Mouse (Mus musculus) midbrain, embryonic 16.5 days (tissue): Measurements from ENCODE around the gene Olig1. TPM values are rescaled to one million over a fixed set of nuclear protein-coding genes. Genes with fewer than 3 reads are reported as not detected.

Source experiments
- ATAC-seq: fragments of 200-750 bp; cut with Nextera tagmentation; 2 replicates; pipeline ENCODE4 v1.8.0; 2017; ENCODE audit warnings: moderate TSS enrichment
- H3K27ac ChIP-seq: fragments of 300-500 bp; sonication (generic); 2 replicates; pipeline ENCODE4 v1.5.1; 2014; ENCODE audit warnings: mild to moderate bottlenecking, low read length, mixed read lengths
- H3K27me3 ChIP-seq: fragments of 300-500 bp; sonication (generic); 2 replicates; pipeline ENCODE4 v1.6.1; 2014; ENCODE audit warnings: low read depth, low read length, mixed read lengths; ENCODE audit not compliant: control insufficient read depth, insufficient read depth
- H3K36me3 ChIP-seq: fragments of 300-500 bp; sonication (generic); 2 replicates; pipeline ENCODE4 v1.6.1; 2014; ENCODE audit warnings: mild to moderate bottlenecking, low read length, moderate library complexity, mixed read lengths; ENCODE audit not compliant: control insufficient read depth, insufficient read depth
- H3K4me1 ChIP-seq: fragments of 300-500 bp; sonication (generic); 2 replicates; pipeline ENCODE4 v1.6.1; 2014; ENCODE audit warnings: mild to moderate bottlenecking, low read length, mixed read lengths; ENCODE audit not compliant: control insufficient read depth, insufficient read depth
- H3K4me2 ChIP-seq: fragments of 300-500 bp; sonication (generic); 2 replicates; pipeline ENCODE4 v1.6.1; 2014; ENCODE audit warnings: mild to moderate bottlenecking, low read length, mixed read lengths
- H3K4me3 ChIP-seq: fragments of 300-500 bp; sonication (generic); 2 replicates; pipeline ENCODE4 v1.5.1; 2014; ENCODE audit warnings: low read depth, mild to moderate bottlenecking, low read length, moderate library complexity, mixed read lengths
- H3K9ac ChIP-seq: fragments of 300-500 bp; sonication (generic); 2 replicates; pipeline ENCODE4 v1.6.1; 2014; ENCODE audit warnings: low read depth, low read length, mixed read lengths
- H3K9me3 ChIP-seq: fragments of 300-500 bp; sonication (generic); replicated peaks from 2 replicates; pipeline ENCODE4 v1.6.1; 2014; ENCODE audit warnings: mild to moderate bottlenecking, low read length, mixed read lengths; ENCODE audit not compliant: control insufficient read depth, poor library complexity, severe bottlenecking
- WGBS: fragments of 180-500 bp; shearing (Covaris S2); extraction: QIAGEN DNeasy Blood & Tissue Kit; methylation state at CpG from one replicate; pipeline ENCODE4 v1.1.7; 2014; 5-methylcytosine and 5-hydroxymethylcytosine counted together
- polyA plus RNA-seq: library from polyadenylated mRNA; unstranded; fragments of >200 nt; fragmentation: Nextera tagmentation; extraction: Ambion mirVana; gene quantifications from 2 replicates; pipeline ENCODE4 v1.2.1, GENCODE M21; 2015

Gene Olig1
- polyA plus RNA-seq, 1 experiment from 2014 or later = 131 TPM

- WGBS = 49% methylated on average over 4 of the region's 4 CpGs
- no peak for ATAC-seq
- Histone ChIP-seq H3K9me3 (no peaks in the 10 kb centered on the region), H3K36me3 (no peaks in the 10 kb centered on the region), H3K9ac (no peak overlapping the region), H3K27ac (no peak overlapping the region), H3K4me2 (no peak overlapping the region), H3K27me3 (peaks cover 21% of the 10 kb centered on the region), H3K4me3 (no peak overlapping the region), H3K4me1 (peaks cover 10% of the 10 kb centered on the region)
These were observed 28.2 kb downstream of the Olig1 start for GRCm38 (mm10) chr16:91297726-91298125.

- ATAC-seq = no peak
- H3K4me3 ChIP-seq = no peak overlapping the region
- peaks cover 35% of the 10 kb centered on the region for H3K27me3 ChIP-seq
- H3K9ac ChIP-seq = no peak overlapping the region
- H3K4me1 ChIP-seq = peaks cover 10% of the 10 kb centered on the region
- H3K36me3 ChIP-seq = no peaks in the 10 kb centered on the region
- 92% methylated on average over 7 of the region's 7 CpGs for WGBS
- no peaks in the 10 kb centered on the region for H3K9me3 ChIP-seq
- H3K4me2 ChIP-seq = no peak overlapping the region
- H3K27ac ChIP-seq = no peak overlapping the region
These were observed 29.8 kb downstream of the Olig1 start for GRCm38 (mm10) chr16:91299412-91299811.

- Histone ChIP-seq H3K27ac (no peak overlapping the region), H3K36me3 (no peaks in the 10 kb centered on the region), H3K4me1 (peaks cover 12% of the 10 kb centered on the region), H3K4me3 (peak overlapping the region; percentile 17), H3K9me3 (no peaks in the 10 kb centered on the region), H3K27me3 (peaks cover 35% of the 10 kb centered on the region), H3K9ac (no peak overlapping the region; the same call in 1 of the 2 replicates), H3K4me2 (peak overlapping the region; percentile 44)
- 5% methylated on average over 16 of the region's 16 CpGs for WGBS
- ATAC-seq = peak; percentile 43; the same call in 1 of the 2 replicates
These were observed 31.3 kb downstream of the Olig1 start for GRCm38 (mm10) chr16:91300641-91301441.

GRCm38 (mm10) chr16:91301454-91301853 lies 31.9 kb downstream of the Olig1 start:
- peaks cover 35% of the 10 kb centered on the region for H3K27me3 ChIP-seq
- no peaks in the 10 kb centered on the region for H3K9me3 ChIP-seq
- peaks cover 12% of the 10 kb centered on the region for H3K4me1 ChIP-seq
- H3K4me2 ChIP-seq = peak overlapping the region; percentile 44
- 5% methylated on average over 18 of the region's 18 CpGs for WGBS
- H3K4me3 ChIP-seq = peak overlapping the region; percentile 17
- H3K36me3 ChIP-seq = no peaks in the 10 kb centered on the region
- no peak for ATAC-seq
- H3K27ac ChIP-seq = 0 out of 2 replicates have a peak overlapping the region, but pooled peaks have one; percentile 11
- H3K9ac ChIP-seq = no peak overlapping the region; the same call in 1 of the 2 replicates

- H3K4me3 ChIP-seq = no peak overlapping the region
- peak overlapping the region; percentile 54; the same call in 1 of the 2 replicates for H3K27ac ChIP-seq
- H3K4me2 ChIP-seq = no peak overlapping the region
- 23% methylated on average over 26 of the region's 26 CpGs for WGBS
- H3K4me1 ChIP-seq = peaks cover 12% of the 10 kb centered on the region
- peak; percentile 76 for ATAC-seq
- H3K9ac ChIP-seq = no peak overlapping the region
- H3K9me3 ChIP-seq = no peaks in the 10 kb centered on the region
- peaks cover 34% of the 10 kb centered on the region for H3K27me3 ChIP-seq
- no peaks in the 10 kb centered on the region for H3K36me3 ChIP-seq
These were observed 34.5 kb downstream of the Olig1 start for GRCm38 (mm10) chr16:91303776-91304709.

GRCm38 (mm10) chr16:91305512-91306111 lies 36.0 kb downstream of the Olig1 start:
- no peak overlapping the region for H3K4me3 ChIP-seq
- ATAC-seq = peak; percentile 36; the same call in 1 of the 2 replicates
- no peak overlapping the region for H3K4me2 ChIP-seq
- H3K9ac ChIP-seq = no peak overlapping the region
- no peaks in the 10 kb centered on the region for H3K36me3 ChIP-seq
- H3K9me3 ChIP-seq = no peaks in the 10 kb centered on the region
- WGBS = 35% methylated on average over 16 of the region's 16 CpGs
- peaks cover 32% of the 10 kb centered on the region for H3K27me3 ChIP-seq
- peaks cover 15% of the 10 kb centered on the region for H3K4me1 ChIP-seq
- 0 out of 2 replicates have a peak overlapping the region, but pooled peaks have one; percentile 25 for H3K27ac ChIP-seq

- ATAC-seq = no peak
- peaks cover 9% of the 10 kb centered on the region for H3K27me3 ChIP-seq
These were observed 40.3 kb downstream of the Olig1 start for GRCm38 (mm10) chr16:91309872-91310271.

GRCm38 (mm10) chr16:91312921-91313320 lies 43.3 kb downstream of the Olig1 start:
- Histone ChIP-seq H3K27me3 (peaks cover 11% of the 10 kb centered on the region), H3K4me2 (no peak overlapping the region), H3K9ac (no peak overlapping the region), H3K4me3 (no peak overlapping the region), H3K27ac (no peak overlapping the region), H3K4me1 (peaks cover 5% of the 10 kb centered on the region; the same call in 1 of the 2 replicates), H3K9me3 (no peaks in the 10 kb centered on the region), H3K36me3 (no peaks in the 10 kb centered on the region)
- ATAC-seq = no peak
- WGBS = 35% methylated on average over 6 of the region's 7 CpGs

More at GRCm38 (mm10) chr16:91309872-91310271, 40.3 kb downstream of the Olig1 start:
- H3K9ac ChIP-seq = no peak overlapping the region
- H3K4me2 ChIP-seq = no peak overlapping the region
- no peak overlapping the region for H3K27ac ChIP-seq
- H3K4me1 ChIP-seq = peaks cover 7% of the 10 kb centered on the region
- WGBS = 13% methylated on average over 3 of the region's 3 CpGs
- no peak overlapping the region for H3K4me3 ChIP-seq
- H3K9me3 ChIP-seq = no peaks in the 10 kb centered on the region
- no peaks in the 10 kb centered on the region for H3K36me3 ChIP-seq
